Mouse (Mus musculus) brain, embryonic 14.5 days (tissue): ENCODE data around the gene Defb28.

Experiments used
- CTCF ChIP-seq: fragments of 200-500 bp; IDR thresholded peaks from 2 replicates; pipeline ENCODE4 v1.5.1; 2012; ENCODE audit warnings: inconsistent platforms, mild to moderate bottlenecking, moderate library complexity, borderline replicate concordance; ENCODE audit not compliant: insufficient read depth, insufficient read length; ENCODE audit errors: extremely low read depth
- POLR2A ChIP-seq: fragments of 200-500 bp; IDR thresholded peaks from 2 replicates; pipeline ENCODE4 v1.6.1; 2012; ENCODE audit warnings: mild to moderate bottlenecking, inconsistent platforms, borderline replicate concordance; ENCODE audit not compliant: poor library complexity, insufficient read depth, insufficient read length, severe bottlenecking; ENCODE audit errors: extremely low read depth

DNA sequence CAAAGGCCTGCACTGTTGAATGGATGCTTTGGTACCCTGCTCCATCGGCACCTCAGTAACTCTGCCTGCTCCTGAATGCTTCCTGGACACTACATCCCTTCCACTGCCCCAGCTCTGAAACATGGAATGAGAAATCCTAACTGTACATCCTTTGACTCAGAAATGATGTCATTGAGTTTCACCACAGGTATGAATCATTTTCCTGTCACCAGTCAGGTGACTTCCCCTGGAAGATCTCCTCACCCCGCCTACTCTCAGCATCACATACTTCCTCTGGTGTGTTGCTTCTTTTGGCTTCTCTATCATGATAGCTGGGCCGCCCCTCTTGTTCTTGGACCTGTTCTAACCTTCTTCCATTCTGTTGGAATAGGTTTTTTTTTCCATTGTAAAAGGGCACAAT lies 37.2 kb upstream of the Defb28 start:
- TF ChIP-seq POLR2A, result no peak
- TF ChIP-seq CTCF, result no peak
